Mouse (Mus musculus): Measurements from ENCODE around the gene Morn2. TPM values are rescaled to one million over a fixed set of nuclear protein-coding genes. Genes with fewer than 3 reads are reported as not detected.
"Not testable (repeated sequence)": the region's sequence is repeated elsewhere in the genome, so short reads cannot be mapped to it uniquely, and the experiment has no call there.

Gene Morn2
- 1 to 10 TPM; 4.6 to 4.9 TPM for total RNA-seq (2021)
- long read RNA-seq, experiment 1 = 0 reads
- long read RNA-seq, experiment 2, partial matches to known transcripts = 0 of 3 reads
- long read RNA-seq, experiment 2, other reads (novel, unspliced or antisense) = 0 of 3 reads

DNA sequence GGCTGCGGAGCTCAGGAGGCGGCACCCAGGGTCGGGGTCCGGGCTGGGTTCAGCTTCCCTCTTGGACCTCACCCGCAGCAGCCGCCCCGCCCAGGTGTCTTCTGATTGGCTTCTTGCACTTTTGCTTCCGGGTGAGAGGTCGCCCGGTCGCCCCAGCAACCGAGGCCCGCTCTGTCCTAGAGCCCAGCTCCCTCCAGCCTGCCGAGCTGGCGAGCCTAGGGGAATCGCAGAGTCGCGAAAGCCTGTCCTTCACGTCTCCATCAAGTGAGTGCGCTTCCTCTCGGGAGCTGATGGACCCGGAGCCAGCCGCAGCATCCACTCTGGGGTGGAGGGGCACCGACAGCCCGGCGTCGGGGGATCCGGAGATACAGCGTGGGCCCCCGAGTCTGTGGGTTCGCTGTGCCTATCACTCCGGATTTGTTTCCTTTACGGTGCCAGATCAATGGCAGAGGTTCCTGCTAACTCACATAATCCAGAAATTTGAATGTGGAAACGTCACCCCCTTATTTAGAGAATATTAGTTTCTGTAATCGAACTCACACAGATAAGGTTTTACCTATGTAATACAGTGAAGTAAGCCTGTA, at the start of gene Morn2, which contains the start of gene Dhx57:
Morn2 (plus strand) TSS at position 130 of the 584 bp plus-strand sequence.
Dhx57 (minus strand) TSS at position 403 of the 584 bp plus-strand sequence.
- DNase-seq (ENCODE audit: low spot score in 2 of 2) = peak; percentile 98 to 99

DNA sequence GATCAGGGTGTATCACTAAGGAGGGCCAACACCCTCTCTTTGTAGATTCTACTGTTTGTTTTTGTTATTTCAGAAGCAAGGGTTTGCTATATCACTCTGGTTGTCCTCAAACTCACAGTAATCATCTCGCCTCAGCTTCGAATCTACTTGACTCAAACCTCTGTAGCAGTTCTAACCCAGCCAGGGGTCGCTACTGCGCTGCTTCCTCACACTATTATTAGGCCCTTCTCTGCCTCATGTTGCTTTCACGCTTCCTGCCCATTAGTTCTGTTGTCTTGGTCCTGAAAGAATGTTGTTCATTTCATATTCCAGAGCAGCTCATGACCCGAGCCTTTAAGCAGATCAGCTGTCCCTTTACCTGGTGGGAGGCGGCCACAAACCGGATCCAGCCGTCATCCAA, 48.4 kb upstream of the Morn2 start:
- no peak for DNase-seq (ENCODE audit: low spot score in 2 of 2)

DNA sequence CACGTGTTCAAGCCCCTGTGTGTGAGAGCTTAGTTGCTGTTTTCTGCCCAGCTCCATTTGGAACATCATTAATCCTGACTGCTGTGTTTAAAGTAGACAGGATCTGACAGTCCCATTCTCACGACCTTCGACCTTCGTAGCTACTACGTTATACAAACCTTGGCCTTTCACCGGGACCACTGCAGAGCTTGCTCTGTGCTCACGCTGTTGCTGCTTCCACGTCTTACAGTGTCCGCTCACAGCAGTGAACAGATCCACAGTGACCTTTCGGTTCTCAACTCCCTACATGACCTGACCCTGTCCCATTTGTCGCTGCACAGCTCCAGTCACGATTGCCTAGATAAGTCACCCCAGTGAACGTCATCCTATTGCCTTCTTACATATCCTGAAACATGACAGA, 46.9 kb upstream of the Morn2 start:
- DNase-seq (ENCODE audit: low spot score in 2 of 2) = no peak

DNA sequence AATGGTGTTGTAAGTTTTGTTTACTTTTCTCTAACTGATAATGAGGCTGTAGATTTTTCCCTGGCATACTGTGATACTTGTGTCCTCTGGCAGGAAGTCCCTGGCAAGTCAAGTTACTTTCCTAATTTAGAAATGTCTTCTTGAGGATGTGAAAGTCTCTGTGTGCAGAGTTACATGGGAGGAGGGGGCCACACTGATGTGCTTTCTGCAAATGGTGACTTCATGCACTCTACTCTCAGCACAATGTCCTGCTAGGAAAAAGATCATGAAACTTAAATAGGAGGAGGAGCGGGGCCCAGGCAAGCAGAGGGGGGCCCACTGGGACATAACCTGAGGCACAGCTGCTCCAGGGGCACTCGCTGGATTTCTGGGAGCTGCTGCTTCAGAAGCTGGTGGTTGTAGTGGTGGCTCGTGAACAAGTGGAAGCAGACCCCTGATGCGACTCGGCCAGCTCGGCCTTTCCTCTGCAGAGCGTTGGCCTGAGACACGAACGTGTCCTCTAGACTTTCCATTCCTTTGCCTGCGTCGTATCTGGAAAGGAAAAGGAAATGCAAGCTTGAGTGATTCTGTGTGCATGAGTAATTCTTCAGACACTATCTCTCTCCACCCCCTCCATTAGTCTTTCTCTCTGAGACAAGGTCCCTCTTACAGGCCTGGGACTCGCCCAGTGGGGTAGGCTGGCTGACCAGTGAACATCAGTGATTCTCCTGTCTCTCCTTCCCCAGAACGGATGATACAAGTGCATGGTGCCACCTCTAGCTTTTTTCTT, 37.1 kb upstream of the Morn2 start:
- DNase-seq (ENCODE audit: low spot score in 2 of 2) = no peak

DNA sequence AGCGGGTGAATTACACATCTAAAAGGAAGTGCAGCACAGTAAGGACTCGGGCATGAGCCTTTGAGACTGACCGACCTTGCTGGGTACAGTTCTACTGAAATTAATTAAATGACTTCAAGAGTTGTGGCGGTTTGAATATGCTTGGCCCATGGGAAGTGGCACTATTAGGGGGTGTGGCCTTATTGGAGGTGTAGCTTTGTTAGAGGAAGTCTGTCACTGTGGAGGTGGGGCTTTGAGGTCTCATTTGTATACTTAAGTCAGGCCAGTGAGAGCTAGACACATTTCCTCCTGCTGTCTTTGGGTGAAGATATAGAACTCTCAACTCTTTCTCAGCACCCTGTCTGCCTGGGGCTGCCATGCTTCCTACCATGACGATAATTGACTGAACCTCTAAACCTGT, 35.6 kb upstream of the Morn2 start:
- no peak for DNase-seq (ENCODE audit: low spot score in 2 of 2)

DNA sequence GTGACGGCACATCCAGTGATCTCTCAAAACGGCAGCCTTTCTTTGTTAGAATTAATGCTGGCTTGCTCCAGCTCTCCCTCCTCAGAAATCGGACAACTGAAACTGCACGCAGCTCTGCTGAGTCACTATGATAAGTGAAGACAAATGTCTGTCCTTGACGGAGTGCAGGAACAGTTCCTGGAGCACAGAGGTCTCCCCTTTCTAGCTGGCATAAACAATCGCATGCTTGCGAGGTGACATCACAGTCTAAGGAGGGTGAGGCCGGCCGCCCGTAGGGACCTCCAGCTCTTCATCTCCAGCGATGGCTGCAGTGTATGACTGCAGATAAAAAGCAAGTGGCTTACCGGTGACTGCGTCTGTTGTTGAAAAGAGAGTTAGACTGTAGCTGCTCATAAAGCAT, 34.8 kb upstream of the Morn2 start:
- DNase-seq (ENCODE audit: low spot score in 2 of 2) = peak; percentile 23 to 44

DNA sequence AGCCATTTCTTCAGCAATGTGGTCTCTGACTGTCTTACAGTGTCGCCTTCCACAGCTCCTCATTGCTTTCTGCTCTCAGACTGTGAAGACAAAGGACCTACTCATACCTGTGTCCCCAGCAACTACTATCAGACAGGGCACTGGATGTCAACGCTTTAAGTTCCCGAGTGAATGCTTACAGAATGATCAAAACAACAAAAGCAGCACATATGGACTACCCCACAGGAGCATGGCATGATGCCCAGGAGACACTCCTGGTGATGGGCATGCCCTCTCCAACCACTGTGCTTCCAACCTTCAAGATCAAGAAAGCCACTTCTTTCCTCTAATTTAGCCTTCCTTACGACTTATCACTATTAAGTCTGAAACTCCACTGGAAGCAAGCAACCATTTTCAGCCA, 22.9 kb upstream of the Morn2 start:
- no peak for DNase-seq (ENCODE audit: low spot score in 2 of 2)

DNA sequence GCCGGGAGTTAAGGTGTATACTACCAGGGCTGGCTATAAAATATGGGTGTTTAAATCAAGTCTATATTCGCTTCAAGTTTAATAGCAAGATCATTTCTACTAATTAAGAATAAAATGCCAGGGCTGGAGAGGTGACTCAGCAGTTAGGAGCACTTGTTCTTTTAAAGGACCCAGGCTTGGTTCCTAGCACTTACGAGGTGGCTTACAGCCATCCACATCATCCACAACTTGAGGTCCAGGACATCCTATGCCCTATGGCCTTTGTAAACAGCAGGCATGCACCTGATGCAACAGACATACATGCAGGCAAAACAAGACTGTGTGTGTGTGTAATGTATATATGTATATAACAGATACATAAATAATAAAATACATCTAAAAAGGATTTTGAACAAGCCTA, 21.9 kb upstream of the Morn2 start:
- no peak for DNase-seq (ENCODE audit: low spot score in 2 of 2)

DNA sequence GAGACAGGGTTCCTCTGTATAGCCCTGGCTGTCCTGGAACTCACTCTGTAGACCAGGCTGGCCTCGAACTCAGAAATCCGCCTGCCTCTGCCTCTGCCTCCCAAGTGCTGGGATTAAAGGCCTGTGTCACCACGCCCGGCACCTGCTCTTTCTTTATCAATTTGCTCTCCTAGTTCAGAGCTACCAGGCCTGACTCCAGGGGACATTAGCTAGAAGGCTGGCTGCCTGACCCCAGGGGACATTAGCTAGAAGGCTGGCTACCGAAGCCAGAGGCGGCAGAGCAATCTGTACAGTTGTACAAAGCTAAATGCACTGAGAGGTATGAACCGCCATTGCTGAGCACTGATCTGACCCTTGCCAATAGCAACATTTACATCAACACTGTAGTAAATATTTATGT, 19.4 kb upstream of the Morn2 start:
- DNase-seq (ENCODE audit: low spot score in 2 of 2) = not testable (repeated sequence)

DNA sequence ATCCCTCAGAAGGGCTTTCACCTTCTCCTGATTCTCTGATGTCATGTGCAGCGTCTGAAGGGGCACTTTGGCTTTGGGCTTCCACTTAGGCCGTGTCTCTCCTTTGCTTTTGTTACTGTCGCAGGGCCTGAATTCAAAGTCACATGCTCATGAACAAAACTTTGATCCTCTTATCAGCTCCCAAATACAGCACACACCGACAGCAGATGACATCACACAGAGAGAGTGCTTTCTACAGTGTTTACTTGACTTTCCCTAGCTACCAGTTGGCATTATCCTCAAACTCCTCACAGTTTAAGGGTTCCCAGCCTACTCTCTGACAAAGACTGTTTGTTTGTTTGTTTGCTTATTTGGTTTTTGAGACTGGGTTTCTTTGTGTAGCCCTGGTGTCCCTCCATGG, 11.7 kb upstream of the Morn2 start:
- no peak for DNase-seq (ENCODE audit: low spot score in 2 of 2)

DNA sequence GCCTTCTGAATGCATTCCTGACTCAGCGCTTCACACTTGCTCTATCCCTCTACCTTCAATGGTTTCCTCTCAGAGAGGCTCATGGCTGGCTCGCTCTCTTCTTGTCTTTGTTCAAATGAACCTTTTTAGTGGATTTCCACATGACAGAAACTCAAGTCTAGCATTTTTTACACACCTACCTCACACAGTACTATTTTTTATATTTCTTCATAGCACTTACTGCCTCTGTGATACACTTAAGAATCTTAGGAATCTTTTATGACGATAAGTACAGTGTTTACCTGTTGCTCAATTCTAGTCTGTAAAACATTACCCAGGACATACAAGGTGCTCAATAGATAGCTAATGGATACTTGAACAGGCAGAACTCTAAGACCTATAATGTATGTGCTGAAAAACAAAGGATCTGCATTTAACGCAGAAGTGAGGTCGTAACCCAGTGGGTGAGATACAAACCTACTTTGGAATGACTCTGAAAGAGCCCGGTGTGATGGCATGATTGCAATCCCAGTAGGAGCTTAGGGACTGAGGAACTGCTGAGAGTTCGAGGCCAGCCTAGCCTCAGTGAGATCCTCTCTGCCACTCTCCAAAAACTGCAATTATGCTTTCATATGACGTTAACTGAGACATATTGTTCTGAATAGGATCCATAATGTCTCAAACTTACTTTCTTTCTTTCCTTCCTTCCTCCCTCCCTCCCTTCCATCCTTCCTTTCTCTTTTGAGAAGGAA, 10.5 kb upstream of the Morn2 start:
- no peak for DNase-seq (ENCODE audit: low spot score in 2 of 2)

DNA sequence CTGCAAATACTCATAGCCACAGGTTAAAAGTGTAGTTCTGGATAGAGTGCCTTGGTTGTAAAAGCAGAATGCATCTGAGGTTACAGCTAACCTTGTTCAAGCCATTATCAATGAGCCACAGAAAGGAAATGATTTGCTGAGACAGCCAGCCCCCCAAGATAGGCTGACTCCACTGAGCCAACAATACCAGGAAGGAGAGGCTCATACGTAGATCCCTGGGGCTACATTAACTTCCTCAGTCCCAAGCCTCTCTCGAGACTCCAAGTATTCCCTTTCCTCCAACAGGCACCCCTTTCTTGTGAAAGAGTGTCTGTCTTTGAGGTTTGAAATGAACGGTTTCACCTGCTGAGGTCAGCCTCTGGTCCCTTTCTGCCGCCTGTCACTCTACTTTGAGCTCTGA, 5.6 kb upstream of the Morn2 start:
- no peak for DNase-seq (ENCODE audit: low spot score in 2 of 2)

DNA sequence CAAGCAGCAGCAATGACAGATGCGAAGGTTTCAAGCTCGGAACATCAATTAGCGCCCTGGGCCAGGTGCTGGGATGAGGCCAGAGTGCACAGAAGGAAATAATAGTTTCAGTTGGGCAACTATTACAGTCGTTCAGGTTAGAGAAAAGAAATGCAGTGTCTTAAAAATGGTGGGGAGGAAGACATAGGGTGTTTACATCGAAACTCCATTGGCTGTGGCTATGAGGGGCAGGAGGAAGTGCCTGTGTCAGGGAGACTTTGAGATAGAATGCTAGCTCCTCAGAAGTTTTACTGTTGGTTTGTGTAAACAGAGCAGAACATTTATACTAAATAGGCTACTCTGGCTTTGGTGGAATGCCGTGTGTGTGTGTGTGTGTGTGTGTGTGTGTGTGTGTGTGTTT, 2.0 kb upstream of the Morn2 start:
- DNase-seq (ENCODE audit: low spot score in 2 of 2) = no peak

DNA sequence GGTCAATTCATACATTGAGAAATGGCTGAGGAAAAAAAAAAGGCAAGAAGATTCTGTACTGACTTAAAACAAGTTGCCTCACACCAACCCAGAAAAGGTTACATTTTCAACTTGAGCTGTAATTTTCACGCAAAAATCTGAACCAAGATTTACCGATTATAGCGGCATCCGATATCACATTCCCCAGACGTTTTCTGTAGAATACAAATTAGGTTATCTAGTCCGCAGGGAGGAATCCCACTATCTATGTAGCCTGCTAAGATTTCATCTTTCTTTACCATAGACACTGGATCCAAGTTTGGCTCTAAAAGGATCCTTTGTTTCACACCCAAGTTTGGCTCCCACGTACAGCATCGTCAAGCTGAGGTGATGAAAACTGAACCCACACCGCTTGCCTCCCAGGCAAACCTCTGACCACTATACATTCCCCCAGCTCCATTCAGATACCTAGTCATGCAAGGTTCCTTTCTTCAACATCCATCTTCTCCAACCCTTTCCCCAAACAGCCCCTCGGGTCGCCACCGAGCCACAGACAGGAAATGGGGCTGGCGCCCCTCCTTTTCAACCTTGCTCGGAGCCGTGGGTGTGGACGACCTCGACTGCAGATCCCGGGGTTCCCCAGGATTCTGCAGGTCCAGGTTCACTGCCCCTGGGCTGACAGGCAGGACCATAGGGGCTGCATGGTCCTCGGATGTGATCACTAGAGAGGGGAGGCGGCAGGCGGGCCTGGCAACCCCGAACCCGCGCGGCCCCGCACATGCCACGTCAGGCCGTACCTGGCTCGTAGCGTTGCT, 526 bp upstream of the Morn2 start:
- DNase-seq (ENCODE audit: low spot score in 2 of 2) = no peak

DNA sequence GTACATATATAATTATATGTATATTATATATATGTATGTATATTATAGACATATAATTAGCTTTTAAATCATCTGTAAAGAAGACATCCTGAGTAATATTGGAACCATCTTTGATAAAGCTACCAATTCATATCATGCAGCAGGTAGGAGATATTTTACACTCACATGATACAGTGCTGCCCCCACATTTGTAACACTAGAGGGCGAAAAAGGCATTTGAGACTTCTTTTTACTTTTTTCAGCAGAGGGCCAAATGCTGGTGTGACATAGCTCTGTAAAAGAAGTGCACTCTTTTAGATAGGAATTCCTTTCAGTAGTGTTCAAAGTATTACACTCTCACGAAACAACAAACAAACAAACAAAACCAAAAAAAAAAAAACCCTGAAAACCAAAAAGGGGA, 1.1 kb downstream of the Morn2 start:
- peak in 1 of 2 experiments; percentile 36 for DNase-seq (ENCODE audit: low spot score in 2 of 2)

DNA sequence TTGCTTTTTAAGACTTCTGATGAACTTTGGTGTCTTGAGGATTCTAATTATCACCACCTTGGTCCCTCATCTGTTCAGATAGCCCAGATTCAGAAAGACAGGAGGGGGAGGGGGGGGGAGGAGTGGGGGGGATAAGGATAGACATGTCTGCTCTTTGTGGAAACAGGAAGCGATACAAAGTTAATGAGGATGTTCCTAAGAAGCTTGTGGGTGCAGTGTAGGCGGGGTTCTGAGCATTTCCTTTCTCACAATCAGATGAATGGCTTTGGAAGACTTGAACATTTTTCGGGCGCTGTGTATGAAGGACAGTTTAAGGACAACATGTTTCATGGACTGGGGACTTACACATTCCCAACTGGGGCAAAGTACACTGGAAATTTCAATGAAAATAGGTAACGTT, 5.3 kb downstream of the Morn2 start:
- no peak for DNase-seq (ENCODE audit: low spot score in 2 of 2)

DNA sequence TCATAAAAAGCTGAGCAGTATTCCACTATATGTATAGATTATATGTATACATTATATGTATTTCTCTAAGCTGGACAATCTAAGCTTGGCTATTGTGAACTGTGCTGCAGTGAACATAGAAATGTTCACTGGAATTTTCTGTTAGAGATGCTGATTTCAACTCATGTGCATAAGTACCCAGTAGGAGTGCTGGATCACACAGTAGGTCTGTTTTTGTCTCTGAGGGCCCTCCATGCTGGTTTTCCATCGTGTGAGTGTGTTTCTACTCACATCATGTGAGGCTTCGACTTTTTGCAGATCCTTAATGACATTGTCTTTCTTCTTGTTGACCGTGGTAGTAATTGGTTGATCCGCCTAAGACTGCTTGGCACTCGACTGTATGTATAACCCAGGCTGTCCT, 8.8 kb downstream of the Morn2 start:
- no peak for DNase-seq (ENCODE audit: low spot score in 2 of 2)

DNA sequence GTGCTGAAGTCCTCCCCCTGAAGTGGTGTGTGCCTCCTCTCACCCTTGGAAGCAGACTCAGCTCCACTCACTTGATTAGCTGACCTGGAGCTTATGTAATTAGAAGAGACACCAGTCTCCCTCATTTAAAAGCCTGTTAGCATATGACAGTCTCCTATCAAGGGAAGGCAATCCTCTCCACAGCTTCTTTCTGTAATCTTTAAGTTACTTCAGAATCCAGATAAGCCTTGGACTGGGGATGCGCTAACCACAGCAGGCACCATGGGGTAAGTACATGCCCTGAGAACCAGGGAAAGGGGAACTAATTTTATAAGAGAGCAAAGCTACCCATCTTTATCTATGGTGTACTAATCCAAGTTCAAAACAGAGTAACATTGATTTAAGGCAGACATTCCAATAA, 17.2 kb downstream of the Morn2 start, which contains the start of gene Arhgef33:
Arhgef33 (plus strand) TSS at position 157 of the 400 bp plus-strand sequence.
- DNase-seq (ENCODE audit: low spot score in 2 of 2) = no peak

DNA sequence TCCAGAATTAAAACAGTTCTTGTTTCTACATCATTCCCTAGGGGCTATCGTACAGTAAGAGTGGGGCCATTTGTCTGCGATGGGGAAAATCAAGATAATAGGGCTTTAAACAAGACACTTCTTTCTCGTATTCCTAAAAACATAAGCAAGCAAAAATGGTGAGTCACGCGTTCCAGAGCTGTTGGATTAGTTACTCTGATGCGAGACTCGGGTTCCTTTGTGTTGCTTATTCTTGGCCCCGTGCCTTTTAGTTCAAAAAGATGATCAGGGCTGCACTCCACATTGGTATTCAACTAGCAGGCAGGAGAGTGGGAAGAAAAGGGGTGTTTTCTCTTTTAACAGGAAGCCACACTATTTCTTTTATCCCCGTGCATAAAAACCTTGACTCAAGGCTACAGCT, 21.8 kb downstream of the Morn2 start:
- no peak for DNase-seq (ENCODE audit: low spot score in 2 of 2)

DNA sequence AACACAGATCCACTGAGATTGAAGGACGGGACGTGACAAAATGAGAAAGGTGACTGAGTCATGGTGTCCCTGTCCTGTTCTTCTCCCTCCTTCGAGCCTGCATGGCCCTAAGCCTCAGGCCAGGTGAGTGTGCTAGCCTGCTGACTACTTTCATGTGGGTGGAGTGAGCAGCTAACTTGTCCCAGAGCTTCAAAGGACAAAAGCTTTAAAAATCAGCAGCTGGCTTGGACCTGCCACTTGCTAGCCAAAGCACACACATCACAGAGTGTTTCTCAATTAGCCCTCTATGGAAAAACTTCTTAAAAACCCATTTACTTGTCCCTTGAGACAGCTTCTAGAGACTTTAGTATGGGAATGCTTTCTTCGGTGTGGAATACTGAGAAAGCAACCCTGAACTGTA, 22.4 kb downstream of the Morn2 start:
- DNase-seq (ENCODE audit: low spot score in 2 of 2) = no peak

DNA sequence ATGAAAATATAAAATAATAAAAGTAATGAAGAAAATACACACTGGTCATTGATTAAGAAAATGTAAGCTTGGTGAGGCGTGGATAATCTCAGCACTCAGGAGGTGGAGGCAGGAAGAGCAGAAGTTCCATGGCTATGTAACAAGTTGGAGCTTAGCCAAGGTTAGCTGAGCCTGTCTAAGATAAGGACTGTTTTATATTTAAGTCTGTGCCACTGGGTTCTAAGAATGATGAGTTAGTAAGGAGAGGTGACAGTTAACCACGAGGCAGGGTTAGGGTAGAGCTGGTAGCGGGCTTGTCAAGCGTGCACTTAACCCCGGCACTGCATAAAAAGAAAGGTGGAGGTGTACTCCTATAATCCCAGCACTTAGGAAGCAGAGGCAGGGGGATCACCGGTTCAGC, 32.2 kb downstream of the Morn2 start:
- no peak for DNase-seq (ENCODE audit: low spot score in 2 of 2)

Data from gastrocnemius, postnatal 4 days (tissue).